In the genomic region with DNA sequence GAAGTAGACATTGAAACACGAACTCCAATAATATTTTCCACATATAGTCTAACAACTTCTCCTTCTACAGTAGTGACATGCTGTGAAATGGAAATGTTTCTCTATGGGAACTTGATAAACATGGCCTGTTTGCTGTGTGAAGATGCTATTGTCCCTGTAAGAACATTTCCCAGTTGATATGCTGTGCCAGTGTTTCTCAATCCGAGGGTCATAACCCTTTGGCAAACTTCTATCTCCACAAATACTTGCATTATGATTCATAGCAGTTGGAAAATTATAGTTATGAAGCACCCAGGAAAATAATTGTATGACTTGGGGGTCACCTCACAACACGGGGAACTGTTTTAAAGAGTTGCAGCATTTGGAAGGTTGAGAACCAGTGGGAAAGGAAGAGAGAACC, we compare ENCODE assay signal across 35 mouse cellular contexts. TPM values are rescaled to one million over a fixed set of nuclear protein-coding genes. Genes with fewer than 3 reads are reported as not detected.
"Had no signal": no experiment of that assay in that cellular context is flagged by ENCODE, and none has a peak within 500 bp of the region (broad histone marks: within the 10 kb centered on the region; RNA-seq: fewer than 3 reads in every experiment).

No protein-coding gene starts in this region.

- H3K4me1 ChIP-seq: heart, embryonic 13.5 days; heart, embryonic 15.5 days; hindbrain, embryonic 13.5 days; hindbrain, embryonic 15.5 days; kidney, embryonic 15.5 days; limb, embryonic 13.5 days; limb, embryonic 15.5 days; liver, embryonic 12.5 days had no signal

- ATAC-seq: hindbrain, postnatal 0 days; intestine, embryonic 16.5 days; liver, embryonic 12.5 days had no signal

- H3K36me3 ChIP-seq: heart, embryonic 13.5 days; heart, embryonic 15.5 days; hindbrain, embryonic 13.5 days; hindbrain, embryonic 15.5 days; kidney, embryonic 15.5 days; limb, embryonic 13.5 days; limb, embryonic 15.5 days; liver, embryonic 12.5 days had no signal

- H3K4me3 ChIP-seq: heart, embryonic 13.5 days; heart, embryonic 15.5 days; hindbrain, embryonic 13.5 days; hindbrain, embryonic 15.5 days; kidney, embryonic 15.5 days; limb, embryonic 13.5 days; limb, embryonic 15.5 days; liver, embryonic 12.5 days had no signal

- H3K27me3 ChIP-seq: heart, embryonic 13.5 days; heart, embryonic 15.5 days; hindbrain, embryonic 13.5 days; hindbrain, embryonic 15.5 days; kidney, embryonic 15.5 days; limb, embryonic 13.5 days; limb, embryonic 15.5 days; liver, embryonic 12.5 days had no signal

- H3K27ac ChIP-seq: heart, embryonic 13.5 days; heart, embryonic 15.5 days; hindbrain, embryonic 13.5 days; hindbrain, embryonic 15.5 days; hindbrain, postnatal 0 days; kidney, embryonic 15.5 days; kidney, postnatal 0 days; limb, embryonic 13.5 days; limb, embryonic 15.5 days; liver, embryonic 12.5 days; liver, embryonic 14.5 days had no signal

- H3K9ac ChIP-seq: heart, embryonic 13.5 days; heart, embryonic 15.5 days; hindbrain, embryonic 13.5 days; hindbrain, embryonic 15.5 days; kidney, embryonic 15.5 days; limb, embryonic 13.5 days; limb, embryonic 15.5 days; liver, embryonic 12.5 days; liver, embryonic 14.5 days had no signal

- H3K4me2 ChIP-seq: heart, embryonic 11.5 days; heart, embryonic 13.5 days; heart, embryonic 15.5 days; hindbrain, embryonic 13.5 days; hindbrain, embryonic 15.5 days; kidney, embryonic 15.5 days; limb, embryonic 13.5 days; limb, embryonic 15.5 days; liver, embryonic 12.5 days had no signal

- H3K9me3 ChIP-seq: heart, embryonic 15.5 days; hindbrain, embryonic 13.5 days; hindbrain, embryonic 15.5 days; kidney, embryonic 15.5 days; limb, embryonic 13.5 days; limb, embryonic 15.5 days; liver, embryonic 12.5 days had no signal

- DNase-seq: gastrocnemius, postnatal 14 days; heart, adult 18-20 months; heart, postnatal 14 days; heart, postnatal 36 days; kidney, adult 11 months; kidney, adult 2 months; kidney, adult 9 months; kidney, postnatal 14 days; kidney, postnatal 36 days; layer of hippocampus, adult 9-11 months; layer of hippocampus, postnatal 36 days; left cerebral cortex, postnatal 4 days had no signal

RNA-seq across cellular contexts. Expression of a gene that starts 57.1 kb away (rescaled TPM):
- total RNA-seq: gastrocnemius, adult 18-20 months; gastrocnemius, adult 8-10 months; gastrocnemius, postnatal 14 days; gastrocnemius, postnatal 4 days; granulocyte monocyte progenitor cell, adult 5-6 weeks; heart, adult 18-20 months; heart, postnatal 14 days; heart, postnatal 36 days; hematopoietic stem cell, adult 5-6 weeks; liver, adult 2 months had no signal
- polyA plus RNA-seq: heart, embryonic 11.5 days; heart, embryonic 15.5 days; heart, postnatal 0 days; intestine, embryonic 14.5 days; intestine, embryonic 16.5 days; kidney, adult 2 months; large intestine, adult 2 months; limb, embryonic 11.5 days; liver, adult 2 months; liver, embryonic 12.5 days; liver, embryonic 14.5 days had no signal
